Mouse (Mus musculus) embryonic stem cell, embryonic (primary cell): ENCODE measurements around the gene Mup19.
"Not testable (repeated sequence)": the region's sequence is repeated elsewhere in the genome, so short reads cannot be mapped to it uniquely, and the experiment has no call there.

Experiments used
- CTCF ChIA-PET, 4 experiments: fragments of 300-600 bp in 2 of 4; fragments of 350-600 bp in 2 of 4; sonication (Branson Sonifier 250); formaldehyde crosslinking; loops; one replicate each; lab custom pipeline; 2022; ENCODE audit warnings: inconsistent platforms in 2 of 4; lab: Charles Lee
- POLR2A ChIA-PET, 4 experiments: fragments of 300-600 bp in 2 of 4; fragments of 350-600 bp in 2 of 4; sonication (Branson Sonifier 250); formaldehyde crosslinking; loops; one replicate each; lab custom pipeline; 2022; ENCODE audit warnings: antibody characterized with exemption in 4 of 4, inconsistent platforms in 1 of 4; lab: Charles Lee

The Mup19 gene

GRCm38 (mm10) chr4:61782169-61782568 lies at the start of gene Mup19:
TSS of gene Mup19 (minus strand) at chr4:61782269.
- CTCF ChIA-PET, POLR2A ChIA-PET: not testable (repeated sequence)

DNA sequence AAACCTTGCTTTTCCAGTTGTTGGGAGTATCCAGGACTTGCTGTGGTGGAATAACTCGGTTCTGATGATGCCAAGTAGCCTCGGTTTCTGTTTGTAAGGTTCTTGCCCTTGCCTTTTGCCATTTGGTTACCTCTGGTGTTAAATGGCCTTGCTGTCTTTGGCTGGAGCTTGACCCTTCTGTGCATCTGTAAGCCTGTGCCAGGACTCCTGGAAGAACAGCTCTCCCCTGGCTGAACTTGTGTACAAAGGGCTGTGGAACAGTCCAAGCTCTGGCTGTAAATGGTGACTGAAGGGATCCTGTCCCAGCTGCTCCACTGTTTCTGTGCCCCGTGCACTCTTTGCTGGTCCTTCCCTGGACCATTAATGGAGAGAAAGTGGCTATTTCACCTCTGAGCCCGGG lies 47.1 kb upstream of the Mup19 start:
- ChIA-PET CTCF (interaction anchor here in 1 of 4 experiments (0.6 to 1.2 kb wide), 2 partner anchors 17 to 209 kb away, joined by 3 to 4 read pairs; no protein-coding TSS in a partner anchor), POLR2A (no interaction called here)

DNA sequence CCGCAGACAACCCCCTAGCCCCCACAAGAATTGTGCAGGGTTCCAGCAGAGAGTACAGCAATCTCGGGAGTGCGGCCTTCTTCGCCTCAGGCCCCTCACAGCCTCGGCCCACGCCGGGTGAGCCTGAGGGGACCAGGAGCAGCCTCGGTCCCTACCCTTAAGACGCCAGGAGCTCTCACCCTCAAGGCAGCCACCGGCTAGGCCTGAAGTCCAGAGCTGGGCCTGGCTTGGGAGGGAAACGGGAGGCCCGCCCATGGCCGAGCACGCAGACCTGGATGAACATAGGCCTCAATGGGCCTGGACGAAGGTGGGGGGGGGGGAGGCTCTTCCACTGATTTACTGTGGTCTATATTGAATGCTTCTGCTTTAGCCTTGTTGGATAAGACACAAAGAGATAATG lies 41.1 kb upstream of the Mup19 start:
- CTCF ChIA-PET, result interaction anchor here in 1 of 4 experiments (0.6 kb wide), 1 partner anchor 21 kb away, joined by 7 read pairs; no protein-coding TSS in a partner anchor
- POLR2A ChIA-PET, result no interaction called here

DNA sequence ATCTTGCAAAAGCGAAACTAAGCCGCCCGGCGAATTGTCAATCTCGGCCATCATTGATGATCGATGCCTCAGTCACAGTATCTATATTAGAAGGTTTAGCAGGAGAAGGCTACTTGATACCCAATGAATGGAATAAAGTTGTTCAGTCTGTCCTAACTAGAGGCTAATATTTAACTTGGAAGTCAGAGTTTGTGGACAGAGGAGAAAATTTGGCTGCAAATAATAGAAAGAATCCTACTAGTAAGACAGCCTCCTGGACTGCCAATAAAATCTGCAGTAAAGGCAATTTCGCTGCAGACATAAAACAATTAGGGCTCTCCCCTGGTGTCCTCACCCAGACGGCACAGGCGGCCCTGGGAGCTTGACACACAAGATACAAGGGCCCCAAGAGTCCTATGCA lies 40.5 kb upstream of the Mup19 start:
- CTCF ChIA-PET, result interaction anchor here in 2 of 4 experiments (0.6 kb wide), 2 partner anchors 22 to 947 kb away, joined by 4 to 7 read pairs; no protein-coding TSS in a partner anchor
- POLR2A ChIA-PET, result not testable (repeated sequence)

DNA sequence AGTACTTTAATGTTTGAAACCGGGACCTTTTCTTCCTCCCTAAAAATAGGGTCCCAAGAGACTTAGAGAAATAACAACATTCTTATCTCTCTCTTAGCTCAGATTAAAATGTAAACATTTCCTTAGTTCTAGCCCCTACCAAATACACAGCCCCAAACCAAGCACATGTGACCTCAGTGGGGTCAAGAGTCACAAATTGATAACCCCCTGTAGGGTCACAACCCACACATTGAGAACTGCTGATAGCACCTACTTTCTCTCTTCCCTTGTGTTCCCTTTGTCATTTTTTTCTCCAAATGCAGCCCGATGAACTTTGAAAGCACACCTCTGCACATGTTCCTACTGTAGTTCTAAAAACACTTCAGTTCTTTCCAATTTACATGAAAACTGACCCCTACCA lies 33.5 kb upstream of the Mup19 start:
- ChIA-PET POLR2A (no interaction called here), CTCF (interaction anchor here in 1 of 4 experiments (0.7 kb wide), 1 partner anchor 965 kb away, joined by 5 read pairs; no protein-coding TSS in a partner anchor)

GRCm38 (mm10) chr4:61813435-61813834 lies 31.4 kb upstream of the Mup19 start:
- POLR2A ChIA-PET, result no interaction called here
- CTCF ChIA-PET, result no interaction called here

DNA sequence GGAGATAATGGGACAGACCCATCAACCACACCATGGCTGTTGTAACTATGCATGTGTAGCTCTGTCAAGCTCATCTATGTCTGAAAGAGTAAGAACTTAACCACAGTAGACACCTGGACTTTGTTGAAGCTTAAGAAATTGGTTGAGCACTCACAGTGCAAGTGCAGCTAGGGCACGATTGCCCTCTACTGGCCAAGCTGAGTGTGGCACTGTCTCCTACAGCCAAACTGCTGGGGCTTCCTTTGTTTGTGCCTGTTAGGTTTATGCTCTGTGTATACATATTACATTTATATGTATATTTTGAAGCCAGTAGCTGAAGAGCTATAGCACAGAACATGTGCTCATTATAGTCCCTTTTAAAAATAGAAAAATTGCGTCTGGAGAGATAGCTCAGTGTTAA lies 29.1 kb upstream of the Mup19 start:
- ChIA-PET CTCF (interaction anchor here in 3 of 4 experiments (0.6 to 1.6 kb wide), 6 partner anchors 10 to 370 kb away, joined by 3 to 4 read pairs (median 4); no protein-coding TSS in a partner anchor), POLR2A (interaction anchor here in 1 of 4 experiments (0.5 kb wide), 1 partner anchor 1246 kb away, joined by 4 read pairs; no protein-coding TSS in a partner anchor)

GRCm38 (mm10) chr4:61808926-61809325 lies 26.9 kb upstream of the Mup19 start:
- POLR2A ChIA-PET, CTCF ChIA-PET: not testable (repeated sequence)

DNA sequence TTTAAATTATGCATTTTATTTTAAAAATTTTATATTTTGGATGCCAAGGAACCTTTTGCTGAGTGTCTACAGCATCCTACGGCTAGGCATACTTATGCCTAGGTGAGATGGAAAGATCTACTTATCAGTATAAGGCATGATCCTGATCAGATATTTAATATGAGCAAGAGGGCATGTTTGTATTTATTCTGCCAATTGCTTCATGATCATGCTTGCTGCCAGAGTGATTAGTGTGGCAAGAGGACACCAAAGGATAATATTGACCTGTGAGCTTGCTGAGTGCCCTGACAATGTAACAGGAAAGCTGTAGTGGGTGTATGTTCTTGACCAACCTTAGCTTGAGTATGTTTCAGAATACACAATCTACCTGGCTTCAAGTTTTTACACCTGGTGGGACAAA lies 7.6 kb upstream of the Mup19 start:
- CTCF ChIA-PET, POLR2A ChIA-PET: not testable (repeated sequence)

- CTCF ChIA-PET, result not testable (repeated sequence)
Observed at GRCm38 (mm10) chr4:61784231-61784630, 2.2 kb upstream of the Mup19 start.

More at GRCm38 (mm10) chr4:61784231-61784630, 2.2 kb upstream of the Mup19 start:
- POLR2A ChIA-PET, result not testable (repeated sequence)
